Mouse (Mus musculus) cerebellum, postnatal 10 days (tissue): ENCODE measurements at regions not wholly inside any gene's neighbourhood (a gene's known extent, or its start where the extent isn't known, plus 50 kb on each side); places are given as distances from the start of the nearest gene placed in this dataset.
A peak's percentile ranks its signal among the peaks of the same experiment; 100 is the strongest.
"Not testable (repeated sequence)": the region's sequence is repeated elsewhere in the genome, so short reads cannot be mapped to it uniquely, and the experiment has no call there.

Experiments used
- DNase-seq, 2 experiments: peaks; one replicate each; pipeline ENCODE4 v3.0.0; 2021; ENCODE audit warnings: mixed read lengths in 2 of 2

DNA sequence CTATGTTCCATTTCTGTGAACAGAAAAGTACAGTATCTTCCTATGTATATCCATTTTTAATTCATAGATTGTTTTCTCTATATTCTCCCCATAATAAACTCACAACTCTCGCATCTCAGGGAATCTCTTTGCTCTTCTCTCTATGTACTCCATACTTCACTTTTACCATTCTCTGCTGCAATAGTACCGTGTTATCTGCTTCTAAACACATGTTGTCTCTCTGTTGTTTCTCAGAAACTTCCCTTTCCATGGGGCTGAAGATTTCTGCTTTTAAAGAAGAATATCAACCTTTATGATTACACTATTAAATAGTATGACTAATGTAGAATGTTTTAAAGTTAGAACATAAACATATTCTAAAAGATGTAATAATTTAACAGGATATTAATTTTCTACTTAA lies 207.9 kb upstream of the Cntn3 start:
- no peak for DNase-seq

GRCm38 (mm10) chr6:102774580-102774979 lies 201.7 kb upstream of the Cntn3 start:
- no peak for DNase-seq

DNA sequence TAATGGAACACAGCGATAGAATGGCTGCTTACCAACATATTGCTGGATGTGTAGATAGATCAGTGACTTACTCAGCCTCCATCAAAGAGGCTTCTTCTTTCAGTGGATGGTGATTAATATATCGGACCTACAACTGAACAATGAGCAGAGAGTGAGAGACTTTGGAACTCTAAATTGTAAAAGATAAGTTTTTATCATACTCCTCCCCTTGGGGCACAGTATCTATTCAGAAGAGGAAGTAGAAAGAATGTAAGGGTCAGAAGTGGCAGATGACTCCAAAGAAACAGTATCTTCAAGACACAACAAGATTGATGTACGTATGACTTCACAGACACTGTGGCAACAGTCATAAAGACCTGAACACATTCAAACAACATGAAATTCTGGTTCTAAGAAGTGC lies 189.5 kb upstream of the Cntn3 start:
- DNase-seq: no peak

GRCm38 (mm10) chr6:102755010-102755409 lies 182.1 kb upstream of the Cntn3 start:
- peak in 1 of 2 experiments; percentile 12 for DNase-seq

GRCm38 (mm10) chr6:102750161-102750560 lies 177.3 kb upstream of the Cntn3 start:
- DNase-seq: not testable (repeated sequence)

DNA sequence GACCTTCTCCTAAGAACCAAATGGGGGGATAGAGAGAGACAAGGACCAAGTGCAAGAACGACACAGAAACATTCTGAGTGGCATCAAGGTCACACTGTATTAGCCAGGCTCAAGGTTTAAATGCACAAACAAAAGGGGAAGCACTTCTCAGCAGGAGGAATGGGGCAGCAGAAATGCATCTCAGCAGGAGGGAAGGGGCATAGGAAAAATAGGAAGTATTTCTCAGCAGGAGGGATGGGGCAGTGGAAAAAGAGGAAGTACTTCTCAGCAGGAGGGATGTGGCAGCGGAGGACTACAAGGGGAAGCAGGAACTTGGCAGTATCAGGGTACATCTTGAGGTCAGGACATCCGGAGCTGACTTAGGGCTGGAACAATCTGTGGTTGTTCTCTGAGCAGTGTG lies 173.5 kb upstream of the Cntn3 start:
- DNase-seq: not testable (repeated sequence)

- not testable (repeated sequence) for DNase-seq
These were observed 164.3 kb upstream of the Cntn3 start for GRCm38 (mm10) chr6:102737237-102737636.

DNA sequence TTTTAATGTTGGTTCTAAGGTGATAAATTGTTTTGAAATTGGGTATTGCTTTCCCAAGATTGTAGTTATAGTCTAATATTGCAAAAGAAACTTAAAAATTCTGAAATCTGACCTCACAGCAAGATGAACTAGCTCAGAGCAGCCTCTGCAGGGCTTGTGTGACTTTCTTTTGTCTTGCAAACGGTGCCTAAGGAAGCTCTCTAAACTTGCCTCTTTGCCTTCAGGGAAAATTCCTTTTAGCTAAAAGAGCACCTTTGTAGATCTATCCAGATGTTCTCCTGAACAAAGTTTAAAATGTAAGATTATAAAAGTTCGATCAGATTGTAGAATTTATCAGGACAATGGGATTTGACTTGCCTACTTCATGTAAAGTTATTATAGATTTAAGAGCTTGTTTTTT lies 160.8 kb upstream of the Cntn3 start:
- DNase-seq: no peak

- DNase-seq: no peak
These were observed 159.1 kb upstream of the Cntn3 start for GRCm38 (mm10) chr6:102731995-102732394.

GRCm38 (mm10) chr6:102725751-102726150 lies 152.8 kb upstream of the Cntn3 start:
- no peak for DNase-seq

GRCm38 (mm10) chr6:102724315-102724714 lies 151.4 kb upstream of the Cntn3 start:
- DNase-seq: no peak

GRCm38 (mm10) chr6:102706862-102707261 lies 134.0 kb upstream of the Cntn3 start:
- no peak for DNase-seq
